Mouse (Mus musculus) embryonic fibroblast, embryonic 13.5 days (primary cell): ENCODE results near the gene Gm8797.
"Not testable (repeated sequence)": the region's sequence is repeated elsewhere in the genome, so short reads cannot be mapped to it uniquely, and the experiment has no call there.

Experiments used
- CTCF ChIP-seq: IDR thresholded peaks from 2 replicates; pipeline ENCODE4 v1.5.1; 2011; ENCODE audit warnings: mild to moderate bottlenecking, control low read depth, low read length, moderate library complexity, borderline replicate concordance; ENCODE audit not compliant: insufficient read depth
- POLR2A ChIP-seq: IDR thresholded peaks from 2 replicates; pipeline ENCODE4 v1.6.1; 2011; ENCODE audit warnings: low read depth, mild to moderate bottlenecking, control low read depth, low read length, moderate library complexity

GRCm38 (mm10) chr3:5750506-5750905 is at the start of gene Gm8797:
- not testable (repeated sequence) for TF ChIP-seq POLR2A, CTCF
